Mouse (Mus musculus): ENCODE results near the gene Foxc2. TPM values are rescaled to one million over a fixed set of nuclear protein-coding genes. Genes with fewer than 3 reads are reported as not detected.

Gene Foxc2
- polyA plus RNA-seq, 1 experiment from 2014 or later = 1.9 TPM

GRCm38 (mm10) chr8:121078721-121079120 is 37.2 kb upstream of the Foxc2 start:
- ATAC-seq = no peak
- WGBS = 5% methylated on average over 14 of the region's 14 CpGs
- Histone ChIP-seq H3K4me1 (ENCODE audit: control insufficient read depth, insufficient read depth, low read depth, low read length) (peaks cover 10% of the 10 kb centered on the region), H3K27me3 (replicated peaks; ENCODE audit: control insufficient read depth, insufficient read depth, low read length) (peaks cover 81% of the 10 kb centered on the region), H3K4me3 (ENCODE audit: low read length) (no peak overlapping the region), H3K9ac (ENCODE audit: low read depth, low read length) (no peak overlapping the region), H3K4me2 (ENCODE audit: low read length) (no peak overlapping the region), H3K36me3 (ENCODE audit: control insufficient read depth, insufficient read depth, low read length) (no peaks in the 10 kb centered on the region), H3K9me3 (ENCODE audit: control insufficient read depth, low read length) (peaks cover 6% of the 10 kb centered on the region), H3K27ac (ENCODE audit: low read depth, low read length) (no peak overlapping the region)

DNA sequence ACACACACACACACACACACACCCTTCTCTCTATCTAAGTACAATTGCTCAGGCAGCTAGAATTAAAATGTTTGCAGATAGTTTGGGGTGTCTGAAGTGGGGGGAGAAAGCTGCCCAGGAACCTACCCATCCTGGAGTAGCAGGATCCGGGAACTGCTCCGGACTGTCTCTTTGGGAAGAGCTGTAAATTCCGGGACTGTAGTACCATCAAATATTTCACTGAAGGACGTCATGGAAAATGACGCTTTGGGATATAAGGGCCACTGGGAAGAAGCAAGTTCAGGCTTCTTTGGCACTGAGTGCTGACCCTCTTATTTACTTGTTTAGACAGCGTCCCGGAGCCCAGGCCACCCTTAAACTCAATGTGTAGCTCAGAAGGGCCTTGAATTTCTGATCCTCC is 36.8 kb upstream of the Foxc2 start:
- Histone ChIP-seq H3K27ac (ENCODE audit: low read depth, low read length) (no peak overlapping the region), H3K27me3 (replicated peaks; ENCODE audit: control insufficient read depth, insufficient read depth, low read length) (peaks cover 82% of the 10 kb centered on the region), H3K4me3 (ENCODE audit: low read length) (no peak overlapping the region), H3K9me3 (ENCODE audit: control insufficient read depth, low read length) (peaks cover 6% of the 10 kb centered on the region), H3K4me2 (ENCODE audit: low read length) (no peak overlapping the region), H3K4me1 (ENCODE audit: control insufficient read depth, insufficient read depth, low read depth, low read length) (peaks cover 15% of the 10 kb centered on the region), H3K9ac (ENCODE audit: low read depth, low read length) (no peak overlapping the region), H3K36me3 (ENCODE audit: control insufficient read depth, insufficient read depth, low read length) (no peaks in the 10 kb centered on the region)
- ATAC-seq = no peak
- 4% methylated on average over 7 of the region's 7 CpGs for WGBS

DNA sequence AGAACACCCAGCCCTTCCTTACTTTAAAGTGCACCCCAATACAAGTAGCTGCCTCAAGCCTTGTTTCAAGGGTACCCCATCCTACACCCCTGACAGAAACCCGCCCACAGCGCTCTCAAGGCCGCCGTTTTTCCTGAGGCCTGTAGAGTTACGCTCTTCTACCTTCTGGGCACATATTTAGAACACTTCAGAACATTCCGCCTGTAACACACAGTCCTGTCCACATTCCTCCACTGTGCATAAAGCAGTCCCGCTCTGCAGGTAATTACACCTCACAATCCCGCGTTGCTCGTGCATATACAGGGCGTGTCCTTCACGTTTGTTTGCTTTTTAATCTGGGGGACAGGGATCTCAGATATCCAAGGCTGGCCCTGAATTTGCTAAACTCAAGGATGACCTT is 36.0 kb upstream of the Foxc2 start:
- 3% methylated on average over 12 of the region's 12 CpGs for WGBS
- Histone ChIP-seq H3K4me3 (ENCODE audit: low read length) (no peak overlapping the region), H3K4me1 (ENCODE audit: control insufficient read depth, insufficient read depth, low read depth, low read length) (peaks cover 22% of the 10 kb centered on the region), H3K36me3 (ENCODE audit: control insufficient read depth, insufficient read depth, low read length) (no peaks in the 10 kb centered on the region), H3K9ac (ENCODE audit: low read depth, low read length) (no peak overlapping the region), H3K27me3 (replicated peaks; ENCODE audit: control insufficient read depth, insufficient read depth, low read length) (peaks cover 86% of the 10 kb centered on the region), H3K9me3 (ENCODE audit: control insufficient read depth, low read length) (peaks cover 6% of the 10 kb centered on the region), H3K4me2 (ENCODE audit: low read length) (no peak overlapping the region), H3K27ac (ENCODE audit: low read depth, low read length) (no peak overlapping the region)
- no peak for ATAC-seq

- Histone ChIP-seq H3K4me3 (ENCODE audit: low read length) (no peak overlapping the region; the same call in 1 of the 2 replicates), H3K27ac (ENCODE audit: low read depth, low read length) (no peak overlapping the region), H3K4me2 (ENCODE audit: low read length) (no peak overlapping the region), H3K27me3 (replicated peaks; ENCODE audit: control insufficient read depth, insufficient read depth, low read length) (peaks cover 90% of the 10 kb centered on the region), H3K36me3 (ENCODE audit: control insufficient read depth, insufficient read depth, low read length) (no peaks in the 10 kb centered on the region), H3K4me1 (ENCODE audit: control insufficient read depth, insufficient read depth, low read depth, low read length) (peaks cover 22% of the 10 kb centered on the region), H3K9ac (ENCODE audit: low read depth, low read length) (no peak overlapping the region), H3K9me3 (ENCODE audit: control insufficient read depth, low read length) (peaks cover 6% of the 10 kb centered on the region)
- under 1% methylated on average over 49 of the region's 49 CpGs for WGBS
- no peak for ATAC-seq
Measured at GRCm38 (mm10) chr8:121080361-121081090, 35.4 kb upstream of the Foxc2 start.

- ATAC-seq = no peak
- Histone ChIP-seq H3K36me3 (ENCODE audit: control insufficient read depth, insufficient read depth, low read length) (no peaks in the 10 kb centered on the region), H3K4me1 (ENCODE audit: control insufficient read depth, insufficient read depth, low read depth, low read length) (peaks cover 22% of the 10 kb centered on the region), H3K4me2 (ENCODE audit: low read length) (no peak overlapping the region), H3K27me3 (replicated peaks; ENCODE audit: control insufficient read depth, insufficient read depth, low read length) (peaks cover 90% of the 10 kb centered on the region), H3K4me3 (ENCODE audit: low read length) (no peak overlapping the region), H3K9me3 (ENCODE audit: control insufficient read depth, low read length) (peaks cover 3% of the 10 kb centered on the region; the same call in 1 of the 2 replicates), H3K9ac (ENCODE audit: low read depth, low read length) (no peak overlapping the region), H3K27ac (ENCODE audit: low read depth, low read length) (no peak overlapping the region)
- WGBS = 4% methylated on average over 7 of the region's 7 CpGs
Measured at GRCm38 (mm10) chr8:121081398-121081797, 34.6 kb upstream of the Foxc2 start.

GRCm38 (mm10) chr8:121082218-121083092 is 33.5 kb upstream of the Foxc2 start:
- Histone ChIP-seq H3K4me1 (ENCODE audit: control insufficient read depth, insufficient read depth, low read depth, low read length) (peaks cover 22% of the 10 kb centered on the region), H3K4me2 (ENCODE audit: low read length) (peak overlapping the region; percentile 72), H3K9ac (ENCODE audit: low read depth, low read length) (no peak overlapping the region), H3K36me3 (ENCODE audit: control insufficient read depth, insufficient read depth, low read length) (no peaks in the 10 kb centered on the region), H3K27ac (ENCODE audit: low read depth, low read length) (no peak overlapping the region), H3K27me3 (replicated peaks; ENCODE audit: control insufficient read depth, insufficient read depth, low read length) (peaks cover 89% of the 10 kb centered on the region), H3K9me3 (ENCODE audit: control insufficient read depth, low read length) (peaks cover 3% of the 10 kb centered on the region; the same call in 1 of the 2 replicates), H3K4me3 (ENCODE audit: low read length) (peak overlapping the region; percentile 38)
- ATAC-seq = no peak
- 1% methylated on average over 56 of the region's 57 CpGs for WGBS

DNA sequence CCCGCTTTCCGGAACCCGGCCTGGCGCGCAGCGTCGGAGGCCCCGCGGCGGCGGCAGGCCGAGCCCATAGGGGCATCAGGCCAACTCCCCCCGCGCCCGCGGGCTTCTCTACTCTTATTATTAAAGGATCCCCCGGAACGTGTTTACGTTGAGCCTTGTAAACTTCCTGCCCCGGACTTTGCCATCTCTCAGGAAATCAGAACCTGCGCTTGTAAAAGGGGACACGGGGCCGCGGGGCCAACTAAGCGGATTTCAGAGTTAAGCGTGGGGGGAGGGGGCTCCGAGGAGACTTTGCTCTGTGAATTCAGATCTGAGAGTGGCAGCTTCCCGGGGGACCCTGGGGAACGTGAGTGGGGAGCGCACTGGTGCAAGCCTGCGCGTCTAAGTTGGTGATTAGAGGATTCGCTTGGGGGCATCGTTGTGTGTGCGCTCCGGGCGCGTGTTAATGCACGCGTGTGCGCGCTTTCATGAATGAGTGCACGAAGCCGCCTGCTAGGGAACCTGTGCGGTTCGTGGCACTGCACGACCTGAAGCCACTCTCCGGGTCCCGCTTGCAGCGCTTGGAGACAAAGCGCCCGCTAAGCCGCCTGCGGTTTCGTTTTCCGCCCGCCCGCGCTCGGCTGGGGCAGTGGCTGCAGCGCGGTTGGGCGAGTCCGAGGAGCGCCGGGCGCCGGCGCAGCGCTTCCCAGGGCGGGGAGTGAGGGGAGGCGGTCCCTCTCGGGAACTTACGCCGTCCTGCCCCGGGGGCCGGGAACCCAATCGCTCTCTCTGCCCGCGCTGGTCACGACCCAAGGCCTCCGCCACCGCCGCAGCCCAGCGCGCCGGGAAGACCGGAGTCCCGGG is 32.7 kb upstream of the Foxc2 start:
- no peaks in the 10 kb centered on the region for H3K36me3 ChIP-seq (ENCODE audit: control insufficient read depth, insufficient read depth, low read length)
- no peak for ATAC-seq
- under 1% methylated on average over 75 of the region's 89 CpGs for WGBS
- H3K4me3 ChIP-seq (ENCODE audit: low read length) = peak overlapping the region; percentile 38
- H3K27me3 ChIP-seq (replicated peaks; ENCODE audit: control insufficient read depth, insufficient read depth, low read length) = peaks cover 87% of the 10 kb centered on the region
- peak overlapping the region; percentile 72 for H3K4me2 ChIP-seq (ENCODE audit: low read length)
- H3K9me3 ChIP-seq (ENCODE audit: control insufficient read depth, low read length) = no peaks in the 10 kb centered on the region
- peaks cover 22% of the 10 kb centered on the region for H3K4me1 ChIP-seq (ENCODE audit: control insufficient read depth, insufficient read depth, low read depth, low read length)
- no peak overlapping the region for H3K9ac ChIP-seq (ENCODE audit: low read depth, low read length)
- H3K27ac ChIP-seq (ENCODE audit: low read depth, low read length) = no peak overlapping the region

- Histone ChIP-seq H3K4me3 (ENCODE audit: low read length) (peak overlapping the region; percentile 38), H3K9me3 (ENCODE audit: control insufficient read depth, low read length) (no peaks in the 10 kb centered on the region), H3K27ac (ENCODE audit: low read depth, low read length) (no peak overlapping the region), H3K27me3 (replicated peaks; ENCODE audit: control insufficient read depth, insufficient read depth, low read length) (peaks cover 86% of the 10 kb centered on the region), H3K4me2 (ENCODE audit: low read length) (peak overlapping the region; percentile 72), H3K36me3 (ENCODE audit: control insufficient read depth, insufficient read depth, low read length) (no peaks in the 10 kb centered on the region), H3K4me1 (ENCODE audit: control insufficient read depth, insufficient read depth, low read depth, low read length) (peaks cover 22% of the 10 kb centered on the region), H3K9ac (ENCODE audit: low read depth, low read length) (no peak overlapping the region)
- 0% methylated on average over 9 of the region's 27 CpGs for WGBS
- no peak for ATAC-seq
Measured at GRCm38 (mm10) chr8:121083936-121084209, 32.1 kb upstream of the Foxc2 start.
